Mouse (Mus musculus) intestine, embryonic 15.5 days (tissue): ENCODE measurements at regions not wholly inside any gene's neighbourhood (a gene's known extent, or its start where the extent isn't known, plus 50 kb on each side); places are given as distances from the start of the nearest gene placed in this dataset.

Source experiments
- ATAC-seq: fragments of 200-750 bp; cut with Nextera tagmentation; 2 replicates; pipeline ENCODE4 v1.8.0; 2017; ENCODE audit warnings: moderate TSS enrichment, moderate library complexity
- H3K27ac ChIP-seq: fragments of 300-500 bp; sonication (generic); 2 replicates; pipeline ENCODE4 v1.5.1; 2015; ENCODE audit warnings: mild to moderate bottlenecking, inconsistent platforms
- H3K27me3 ChIP-seq: fragments of 300-500 bp; sonication (generic); replicated peaks from 2 replicates; pipeline ENCODE4 v1.6.1; 2015; ENCODE audit warnings: inconsistent platforms
- H3K36me3 ChIP-seq: fragments of 300-500 bp; sonication (generic); 2 replicates; pipeline ENCODE4 v1.6.1; 2015; ENCODE audit warnings: inconsistent platforms
- H3K4me1 ChIP-seq: fragments of 300-500 bp; sonication (generic); replicated peaks from 2 replicates; pipeline ENCODE4 v1.6.1; 2015; ENCODE audit warnings: inconsistent platforms
- H3K4me2 ChIP-seq: fragments of 300-500 bp; sonication (generic); replicated peaks from 2 replicates; pipeline ENCODE4 v1.6.1; 2015; ENCODE audit warnings: mild to moderate bottlenecking, inconsistent platforms
- H3K4me3 ChIP-seq: fragments of 300-500 bp; sonication (generic); replicated peaks from 2 replicates; pipeline ENCODE4 v1.5.1; 2015; ENCODE audit warnings: inconsistent platforms
- H3K9ac ChIP-seq: fragments of 300-500 bp; sonication (generic); 2 replicates; pipeline ENCODE4 v1.6.1; 2015; ENCODE audit warnings: inconsistent platforms
- H3K9me3 ChIP-seq: fragments of 300-500 bp; sonication (generic); 2 replicates; pipeline ENCODE4 v1.6.1; 2016; ENCODE audit warnings: inconsistent platforms
- WGBS: fragments of 180-500 bp; shearing (Covaris S2); methylation state at CpG from one replicate; pipeline ENCODE4 v1.1.7; 2015; 5-methylcytosine and 5-hydroxymethylcytosine counted together

- 81% methylated on average over 5 of the region's 5 CpGs for WGBS
- H3K36me3 ChIP-seq: no peaks in the 10 kb centered on the region
- no peak overlapping the region for H3K4me3 ChIP-seq
- ATAC-seq: no peak
- H3K4me1 ChIP-seq: peaks cover 6% of the 10 kb centered on the region; the same call in 1 of the 2 replicates
- no peak overlapping the region for H3K27ac ChIP-seq
- no peaks in the 10 kb centered on the region for H3K27me3 ChIP-seq
- no peak overlapping the region for H3K9ac ChIP-seq
- no peaks in the 10 kb centered on the region for H3K9me3 ChIP-seq
- H3K4me2 ChIP-seq: no peak overlapping the region
Measured at GRCm38 (mm10) chr13:107902800-107903149, 141.5 kb upstream of the Smim15 start.

- H3K27me3 ChIP-seq: no peaks in the 10 kb centered on the region
- no peaks in the 10 kb centered on the region for H3K9me3 ChIP-seq
- H3K4me2 ChIP-seq: no peak overlapping the region
- ATAC-seq: peak; percentile 23; the same call in 1 of the 2 replicates
- 50% methylated on average over 8 of the region's 8 CpGs for WGBS
- peaks cover 6% of the 10 kb centered on the region; the same call in 1 of the 2 replicates for H3K4me1 ChIP-seq
- no peak overlapping the region for H3K27ac ChIP-seq
- no peaks in the 10 kb centered on the region for H3K36me3 ChIP-seq
- H3K4me3 ChIP-seq: no peak overlapping the region
- H3K9ac ChIP-seq: no peak overlapping the region
Measured at GRCm38 (mm10) chr13:107899600-107900229, 144.5 kb upstream of the Smim15 start.

GRCm38 (mm10) chr13:107897646-107898045, 146.6 kb upstream of the Smim15 start:
- H3K9me3 ChIP-seq: no peaks in the 10 kb centered on the region
- no peak for ATAC-seq
- no peaks in the 10 kb centered on the region for H3K4me1 ChIP-seq
- no peaks in the 10 kb centered on the region for H3K36me3 ChIP-seq
- H3K9ac ChIP-seq: no peak overlapping the region
- 65% methylated on average over 1 of the region's 1 CpGs for WGBS
- H3K27ac ChIP-seq: no peak overlapping the region
- no peak overlapping the region for H3K4me2 ChIP-seq
- H3K27me3 ChIP-seq: no peaks in the 10 kb centered on the region
- H3K4me3 ChIP-seq: no peak overlapping the region

- Histone ChIP-seq H3K36me3 (no peaks in the 10 kb centered on the region), H3K4me1 (no peaks in the 10 kb centered on the region; the same call in 1 of the 2 replicates), H3K9me3 (no peaks in the 10 kb centered on the region), H3K4me3 (no peak overlapping the region), H3K9ac (no peak overlapping the region), H3K27ac (no peak overlapping the region), H3K27me3 (no peaks in the 10 kb centered on the region), H3K4me2 (no peak overlapping the region)
- WGBS: 68% methylated on average over 3 of the region's 3 CpGs
- ATAC-seq: no peak
Measured at GRCm38 (mm10) chr13:107897184-107897583, 147.1 kb upstream of the Smim15 start.

GRCm38 (mm10) chr13:107893581-107894183, 150.6 kb upstream of the Smim15 start:
- WGBS: 88% methylated on average over 8 of the region's 8 CpGs
- no peak overlapping the region for H3K4me3 ChIP-seq
- H3K4me1 ChIP-seq: no peaks in the 10 kb centered on the region; the same call in 1 of the 2 replicates
- no peaks in the 10 kb centered on the region for H3K36me3 ChIP-seq
- H3K9ac ChIP-seq: no peak overlapping the region
- no peak overlapping the region for H3K4me2 ChIP-seq
- no peaks in the 10 kb centered on the region for H3K27me3 ChIP-seq
- H3K27ac ChIP-seq: no peak overlapping the region
- no peak for ATAC-seq
- H3K9me3 ChIP-seq: no peaks in the 10 kb centered on the region

- Histone ChIP-seq H3K4me2 (no peak overlapping the region), H3K4me3 (no peak overlapping the region), H3K4me1 (no peaks in the 10 kb centered on the region; the same call in 1 of the 2 replicates), H3K27ac (no peak overlapping the region), H3K9me3 (no peaks in the 10 kb centered on the region), H3K36me3 (no peaks in the 10 kb centered on the region), H3K9ac (no peak overlapping the region), H3K27me3 (no peaks in the 10 kb centered on the region)
- no peak for ATAC-seq
- WGBS: 95% methylated on average over 4 of the region's 4 CpGs
Measured at GRCm38 (mm10) chr13:107893081-107893480, 151.2 kb upstream of the Smim15 start.

GRCm38 (mm10) chr13:107891946-107892345, 152.3 kb upstream of the Smim15 start:
- no peak for ATAC-seq
- Histone ChIP-seq H3K27me3 (no peaks in the 10 kb centered on the region), H3K4me3 (peak overlapping the region; percentile 68), H3K27ac (peak overlapping the region; percentile 99; the same call in 1 of the 2 replicates), H3K4me1 (peaks cover 5% of the 10 kb centered on the region; the same call in 1 of the 2 replicates), H3K9me3 (no peaks in the 10 kb centered on the region), H3K4me2 (peak overlapping the region; percentile 87), H3K9ac (peak overlapping the region; percentile 80), H3K36me3 (no peaks in the 10 kb centered on the region)
- WGBS: 10% methylated on average over 11 of the region's 11 CpGs

- WGBS: under 1% methylated on average over 95 of the region's 95 CpGs
- Histone ChIP-seq H3K36me3 (no peaks in the 10 kb centered on the region), H3K9me3 (no peaks in the 10 kb centered on the region), H3K4me2 (peak overlapping the region; percentile 87), H3K9ac (peak overlapping the region; percentile 80), H3K4me1 (peaks cover 6% of the 10 kb centered on the region; the same call in 1 of the 2 replicates), H3K4me3 (peak overlapping the region; percentile 68), H3K27ac (peak overlapping the region; percentile 99), H3K27me3 (no peaks in the 10 kb centered on the region)
- peak; percentile 51 for ATAC-seq
Measured at GRCm38 (mm10) chr13:107890866-107891821, 153.1 kb upstream of the Smim15 start.

- peaks cover 6% of the 10 kb centered on the region; the same call in 1 of the 2 replicates for H3K4me1 ChIP-seq
- H3K27me3 ChIP-seq: no peaks in the 10 kb centered on the region
- no peaks in the 10 kb centered on the region for H3K9me3 ChIP-seq
- peak overlapping the region; percentile 68 for H3K4me3 ChIP-seq
- peak overlapping the region; percentile 99 for H3K27ac ChIP-seq
- H3K36me3 ChIP-seq: no peaks in the 10 kb centered on the region
- under 1% methylated on average over 83 of the region's 90 CpGs for WGBS
- H3K4me2 ChIP-seq: peak overlapping the region; percentile 87
- peak; percentile 93 for ATAC-seq
- H3K9ac ChIP-seq: peak overlapping the region; percentile 89
Measured at GRCm38 (mm10) chr13:107889985-107890865, 154.0 kb upstream of the Smim15 start.

GRCm38 (mm10) chr13:107889588-107889984, 154.7 kb upstream of the Smim15 start:
- H3K9me3 ChIP-seq: no peaks in the 10 kb centered on the region
- ATAC-seq: peak; percentile 13
- 0% methylated on average over 42 of the region's 66 CpGs for WGBS

More at GRCm38 (mm10) chr13:107889588-107889984, 154.7 kb upstream of the Smim15 start:
- Histone ChIP-seq H3K4me1 (peaks cover 6% of the 10 kb centered on the region; the same call in 1 of the 2 replicates), H3K27me3 (no peaks in the 10 kb centered on the region), H3K4me2 (peak overlapping the region; percentile 83), H3K4me3 (peak overlapping the region; percentile 68), H3K27ac (peak overlapping the region; percentile 88), H3K36me3 (no peaks in the 10 kb centered on the region), H3K9ac (peak overlapping the region; percentile 89)
